In genomic region chr19:58838706-58839105, GRCm38 (mm10) we compare ENCODE assay signal across 18 mouse cellular contexts. TPM values are rescaled to one million over a fixed set of nuclear protein-coding genes. Genes with fewer than 3 reads are reported as not detected.
DNase-seq lines count a peak whose midpoint lies in the region; ATAC-seq lines count a peak whose summit lies in the region.
"Had no signal": no experiment of that assay in that cellular context is flagged by ENCODE, and none has a peak within 500 bp of the region (broad histone marks: within the 10 kb centered on the region; RNA-seq: fewer than 3 reads in every experiment).

No protein-coding gene starts in this region.

- H3K4me3 ChIP-seq in kidney, embryonic 14.5 days (ENCODE audit: low read length): no peak overlapping the region
- H3K4me3 ChIP-seq in embryonic facial prominence, embryonic 10.5 days: no peak overlapping the region
- H3K4me3 ChIP-seq: left cerebral cortex, adult 2 months; limb, embryonic 15.5 days; midbrain, embryonic 12.5 days had no signal

- DNase-seq in heart, adult 11 months: peak; percentile 93
- no peak for DNase-seq in heart, postnatal 36 days
- peak; percentile 41 for DNase-seq in kidney, adult 18-20 months
- DNase-seq in embryonic facial prominence, embryonic 10.5 days (ENCODE audit: low spot score): no peak
- DNase-seq in kidney, postnatal 25 days: peak; percentile 57 to 78
- DNase-seq in spleen, postnatal 4 days (ENCODE audit: low spot score in 2 of 2): no peak
- DNase-seq in left cerebral cortex, postnatal 10 days (ENCODE audit: extremely low spot score in 1 of 2, low spot score in 2 of 2): no peak
- DNase-seq: cerebellum, adult 9-10 months; embryo, embryonic 11 days had no signal

- no peak for ATAC-seq in kidney, embryonic 14.5 days (ENCODE audit: low FRiP score, low TSS enrichment)
- ATAC-seq: inflammation-experienced regulatory T-cells, adult 6 months had no signal

- no peaks in the 10 kb centered on the region for H3K9me3 ChIP-seq in kidney, embryonic 14.5 days (ENCODE audit: control insufficient read depth, low read length)
- no peaks in the 10 kb centered on the region for H3K9me3 ChIP-seq in embryonic facial prominence, embryonic 10.5 days
- H3K9me3 ChIP-seq: limb, embryonic 15.5 days; midbrain, embryonic 12.5 days had no signal

- intact Hi-C loops in heart, postnatal 36 days (cut with DNase I): no loop called here
- intact Hi-C loops in left cerebral cortex, postnatal 10 days (cut with DNase I): no loop called here

- no peak overlapping the region for H3K4me2 ChIP-seq in kidney, embryonic 14.5 days (replicated peaks; ENCODE audit: low read depth, low read length)
- H3K4me2 ChIP-seq: limb, embryonic 15.5 days; midbrain, embryonic 12.5 days had no signal

- H3K9ac ChIP-seq in kidney, embryonic 14.5 days (ENCODE audit: low read depth, low read length): no peak overlapping the region
- H3K9ac ChIP-seq: limb, embryonic 15.5 days; midbrain, embryonic 12.5 days had no signal

- no peaks in the 10 kb centered on the region for H3K36me3 ChIP-seq in kidney, embryonic 14.5 days (ENCODE audit: control insufficient read depth, insufficient read depth, low read length)
- H3K36me3 ChIP-seq in embryonic facial prominence, embryonic 10.5 days (replicated peaks): no peaks in the 10 kb centered on the region
- H3K36me3 ChIP-seq: limb, embryonic 15.5 days; midbrain, embryonic 12.5 days had no signal

- no peaks in the 10 kb centered on the region for H3K27me3 ChIP-seq in kidney, embryonic 14.5 days (ENCODE audit: control insufficient read depth, insufficient read depth, low read length)
- no peaks in the 10 kb centered on the region for H3K27me3 ChIP-seq in embryonic facial prominence, embryonic 10.5 days (replicated peaks; ENCODE audit: low read depth, poor library complexity, severe bottlenecking)
- H3K27me3 ChIP-seq: limb, embryonic 15.5 days; midbrain, embryonic 12.5 days had no signal

- H3K27ac ChIP-seq in kidney, embryonic 14.5 days (ENCODE audit: low read depth, low read length): no peak overlapping the region
- H3K27ac ChIP-seq in embryonic facial prominence, embryonic 10.5 days (replicated peaks): peak overlapping the region; percentile 59; the same call in 1 of the 2 replicates
- H3K27ac ChIP-seq: left cerebral cortex, adult 2 months; limb, embryonic 15.5 days; midbrain, embryonic 12.5 days had no signal

- 60% methylated on average over 9 of the region's 9 CpGs for WGBS in kidney, embryonic 14.5 days
- WGBS in embryonic facial prominence, embryonic 10.5 days: 76% methylated on average over 9 of the region's 9 CpGs

- H3K4me1 ChIP-seq in kidney, embryonic 14.5 days (ENCODE audit: control insufficient read depth, insufficient read depth, low read length): peaks cover 6% of the 10 kb centered on the region
- H3K4me1 ChIP-seq in embryonic facial prominence, embryonic 10.5 days: peaks cover 41% of the 10 kb centered on the region
- H3K4me1 ChIP-seq: limb, embryonic 15.5 days had no signal

RNA-seq across cellular contexts. Expression of gene 1700019N19Rik, which starts 44.4 kb away (rescaled TPM):
- total RNA-seq in heart, postnatal 36 days (2021): not detected
- polyA plus RNA-seq in kidney, embryonic 14.5 days (2014; fragmentation: Nextera tagmentation; extraction: Ambion mirVana): not detected in 2 replicates
- 0.20 TPM in 1 of 2 replicates, not detected in the other for polyA plus RNA-seq in embryonic facial prominence, embryonic 10.5 days (2016; fragmentation: Nextera tagmentation; extraction: Ambion mirVana)
- not detected for total RNA-seq in left cerebral cortex, postnatal 10 days (2021)
- total RNA-seq: adrenal gland, adult 18-20 months; heart, adult 18-20 months; left cerebral cortex, adult 2 months had no signal
- polyA plus RNA-seq: inflammation-experienced regulatory T-cells, adult 6 months; limb, embryonic 15.5 days; lung, embryonic 16.5 days; midbrain, embryonic 12.5 days; thymus, postnatal 0 days had no signal

Comparison
In these comparisons a context has a peak if more than half of its experiments do, and no peak if none do; other contexts are left out.
1. DNase-seq: peak in heart, adult 11 months (single experiment), kidney, adult 18-20 months (single experiment) and kidney, postnatal 25 days (2 of 2); none in heart, postnatal 36 days (0 of 2), embryonic facial prominence, embryonic 10.5 days (single experiment), spleen, postnatal 4 days (0 of 2) and left cerebral cortex, postnatal 10 days (0 of 2).